Mouse (Mus musculus): ENCODE data around the gene Gsto1.

Gene Gsto1

GRCm38 (mm10) chr19:47857957-47858942 lies 3.5 kb downstream of the Gsto1 start:
- DNase-seq = no peak

GRCm38 (mm10) chr19:47859180-47859579 lies 4.4 kb downstream of the Gsto1 start:
- no peak for DNase-seq

- no peak for DNase-seq
Observed at GRCm38 (mm10) chr19:47862581-47862980, 7.8 kb downstream of the Gsto1 start.

GRCm38 (mm10) chr19:47864051-47864450 lies 9.3 kb downstream of the Gsto1 start:
- no peak for DNase-seq

- DNase-seq = no peak
Observed at GRCm38 (mm10) chr19:47864721-47865120, 10.0 kb downstream of the Gsto1 start.

- peak; percentile 94 for DNase-seq
Observed at GRCm38 (mm10) chr19:47865353-47865947, 10.7 kb downstream of the Gsto1 start, which contains the start of gene Gsto2. Gsto2 (plus strand) TSS chr19:47865534.

- DNase-seq = no peak
Observed at GRCm38 (mm10) chr19:47867628-47868175, 12.9 kb downstream of the Gsto1 start.

GRCm38 (mm10) chr19:47868951-47869350 lies 14.2 kb downstream of the Gsto1 start:
- DNase-seq = no peak

- no peak for DNase-seq
Observed at GRCm38 (mm10) chr19:47869516-47869915, 14.7 kb downstream of the Gsto1 start.

GRCm38 (mm10) chr19:47870102-47870666 lies 15.4 kb downstream of the Gsto1 start:
- DNase-seq = no peak

- peak; percentile 43 for DNase-seq
Observed at GRCm38 (mm10) chr19:47871515-47871914, 16.7 kb downstream of the Gsto1 start.

- DNase-seq = no peak
Observed at GRCm38 (mm10) chr19:47876252-47876651, 21.5 kb downstream of the Gsto1 start.

- no peak for DNase-seq
Observed at GRCm38 (mm10) chr19:47881538-47881937, 26.8 kb downstream of the Gsto1 start.

GRCm38 (mm10) chr19:47882151-47882881 lies 27.5 kb downstream of the Gsto1 start:
- DNase-seq = peak; percentile 83

GRCm38 (mm10) chr19:47882882-47883254 lies 28.1 kb downstream of the Gsto1 start:
- DNase-seq = no peak

GRCm38 (mm10) chr19:47884296-47885085 lies 29.7 kb downstream of the Gsto1 start:
- DNase-seq = no peak

GRCm38 (mm10) chr19:47885191-47885743 lies 30.5 kb downstream of the Gsto1 start:
- no peak for DNase-seq

GRCm38 (mm10) chr19:47885886-47886285 lies 31.1 kb downstream of the Gsto1 start:
- DNase-seq = no peak

- DNase-seq = no peak
Observed at GRCm38 (mm10) chr19:47886617-47887016, 31.8 kb downstream of the Gsto1 start.

- DNase-seq = no peak
Observed at GRCm38 (mm10) chr19:47887417-47887816, 32.6 kb downstream of the Gsto1 start.

GRCm38 (mm10) chr19:47888037-47888436 lies 33.3 kb downstream of the Gsto1 start:
- DNase-seq = no peak
